Mouse (Mus musculus) left cerebral cortex, adult 2 months (tissue): ENCODE data around the gene Creld1. TPM values are rescaled to one million over a fixed set of nuclear protein-coding genes. Genes with fewer than 3 reads are reported as not detected.
A peak's percentile ranks its signal among the peaks of the same experiment; 100 is the strongest.

Source experiments
- DNase-seq, 2 experiments: peaks; one replicate each; pipeline ENCODE4 v3.0.0; 2021 to 2022; ENCODE audit warnings: low spot score in 2 of 2, mixed read lengths in 1 of 2; ENCODE audit errors: extremely low spot score in 1 of 2
- H3K27ac ChIP-seq: fragments of 200-600 bp; 2 replicates; pipeline ENCODE4 v1.8.1; 2022
- H3K4me3 ChIP-seq: fragments of 200-600 bp; 2 replicates; pipeline ENCODE4 v1.8.1; 2022
- CTCF ChIP-seq: fragments of 200-600 bp; IDR thresholded peaks from 2 replicates; pipeline ENCODE4 v1.8.1; 2022; ENCODE audit warnings: antibody characterized with exemption, mild to moderate bottlenecking, moderate library complexity
- intact Hi-C: fragments of 180-260 bp; cut with DNase I; formaldehyde crosslinking; loops from one replicate; pipeline ENCODE4 v1.15.1; 2025
- total RNA-seq, 2 experiments: library from RNA; stranded (reverse); gene quantifications; 2 replicates each; pipeline ENCODE4 v1.2.3; 2021

The Creld1 gene
- total RNA-seq, 2 experiments from 2014 or later, result 116 to 117 TPM

GRCm38 (mm10) chr6:113444207-113444965, 38.7 kb upstream of the Creld1 start:
- TF ChIP-seq CTCF, result no peak
- DNase-seq, result no peak
- Histone ChIP-seq H3K27ac (no peak overlapping the region), H3K4me3 (no peak overlapping the region)
- intact Hi-C loops, result loop anchor here (10.0 kb wide), 2 partner anchors 250 to 400 kb away; partner anchors contain the start of genes Tatdn2 and Thumpd3

GRCm38 (mm10) chr6:113447639-113448038, 35.5 kb upstream of the Creld1 start:
- no peak for DNase-seq
- no peak overlapping the region for H3K4me3 ChIP-seq
- intact Hi-C loops, result loop anchor here (10.0 kb wide), 2 partner anchors 247 to 403 kb away; partner anchors contain the start of genes Tatdn2 and Thumpd3
- no peak for TF ChIP-seq CTCF
- H3K27ac ChIP-seq, result no peak overlapping the region

DNA sequence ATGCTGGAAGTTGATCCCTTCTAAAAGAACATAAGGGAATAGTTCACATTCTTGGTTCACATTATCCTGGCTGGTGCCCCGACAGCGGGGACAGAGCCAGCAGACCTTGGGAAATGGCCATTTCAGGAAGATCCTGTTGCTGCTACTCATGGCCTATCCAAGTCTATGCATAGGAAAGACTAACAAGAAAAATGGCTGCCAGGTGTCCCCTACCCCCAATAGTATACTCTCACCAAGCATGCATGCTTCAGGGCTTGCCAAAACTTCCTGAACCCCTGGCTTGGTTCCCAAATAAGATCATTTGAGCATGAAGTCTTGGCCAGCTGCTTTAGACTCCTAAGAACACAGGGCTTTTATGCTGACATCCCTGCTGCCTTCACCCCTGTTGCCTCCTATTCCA, 31.3 kb upstream of the Creld1 start:
- no peak for TF ChIP-seq CTCF
- no peak overlapping the region for H3K4me3 ChIP-seq
- no peak overlapping the region for H3K27ac ChIP-seq
- no peak for DNase-seq
- intact Hi-C loops, result no loop called here

GRCm38 (mm10) chr6:113455007-113455406, 28.1 kb upstream of the Creld1 start:
- no peak for DNase-seq
- no peak overlapping the region for H3K27ac ChIP-seq
- no peak overlapping the region for H3K4me3 ChIP-seq
- no peak for TF ChIP-seq CTCF
- intact Hi-C loops, result no loop called here

- Histone ChIP-seq H3K27ac (no peak within 1 kb of the TSS), H3K4me3 (no peak within 1 kb of the TSS)
- no peak for TF ChIP-seq CTCF
- DNase-seq, result no peak
- intact Hi-C loops, result no loop called here
Measured at GRCm38 (mm10) chr6:113457952-113458534, 25.1 kb upstream of the Creld1 start, which contains the start of gene Il17re. Gene Il17re, plus strand, starts transcription at chr6:113458484.

DNA sequence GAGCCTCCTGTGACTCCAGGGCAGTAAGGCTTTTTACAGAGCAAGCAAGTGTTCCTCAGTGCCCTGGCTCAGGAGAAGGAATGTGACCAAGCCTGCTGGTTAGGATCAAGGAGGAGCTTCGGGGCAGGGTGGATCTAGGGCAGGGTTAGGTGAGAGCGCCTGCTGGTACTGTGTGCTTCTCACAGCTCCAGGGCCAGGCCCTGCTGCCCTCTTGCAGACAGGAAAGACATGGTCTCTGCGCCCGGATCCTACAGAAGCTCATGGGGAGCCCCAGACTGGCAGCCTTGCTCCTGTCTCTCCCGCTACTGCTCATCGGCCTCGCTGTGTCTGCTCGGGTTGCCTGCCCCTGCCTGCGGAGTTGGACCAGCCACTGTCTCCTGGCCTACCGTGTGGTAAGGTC, 24.5 kb upstream of the Creld1 start:
- no peak for TF ChIP-seq CTCF
- H3K27ac ChIP-seq, result no peak overlapping the region
- no peak overlapping the region for H3K4me3 ChIP-seq
- no peak for DNase-seq
- intact Hi-C loops, result no loop called here

- no peak overlapping the region for H3K4me3 ChIP-seq
- no peak for TF ChIP-seq CTCF
- no peak for DNase-seq
- H3K27ac ChIP-seq, result no peak overlapping the region
- intact Hi-C loops, result no loop called here
Measured at GRCm38 (mm10) chr6:113464040-113464439, 19.1 kb upstream of the Creld1 start.

- Histone ChIP-seq H3K27ac (no peak overlapping the region), H3K4me3 (no peak overlapping the region)
- intact Hi-C loops, result no loop called here
- TF ChIP-seq CTCF, result no peak
- no peak for DNase-seq
Measured at GRCm38 (mm10) chr6:113465602-113466001, 17.5 kb upstream of the Creld1 start.

GRCm38 (mm10) chr6:113468512-113468911, 14.6 kb upstream of the Creld1 start:
- H3K27ac ChIP-seq, result no peak overlapping the region
- H3K4me3 ChIP-seq, result no peak overlapping the region
- intact Hi-C loops, result no loop called here
- DNase-seq, result no peak
- no peak for TF ChIP-seq CTCF

DNA sequence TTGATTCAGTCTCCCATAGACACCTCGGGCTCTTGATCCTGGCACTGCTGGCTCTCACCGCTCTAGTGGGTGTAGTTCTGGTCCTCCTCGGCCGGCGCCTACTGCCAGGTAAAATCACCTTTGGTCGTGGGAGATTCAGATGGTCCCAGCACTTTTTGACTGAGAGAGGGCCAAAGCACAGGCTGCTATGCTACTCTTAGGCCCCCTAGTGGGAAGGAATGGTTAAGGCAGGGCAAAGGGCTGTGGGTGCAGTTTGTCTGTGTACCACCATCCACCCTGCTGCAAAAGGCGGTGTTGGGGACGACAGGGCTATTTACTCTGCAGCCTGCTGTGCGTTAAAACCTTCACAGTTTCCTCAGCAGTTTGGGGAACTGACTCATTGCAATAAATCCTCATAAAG, 14.1 kb upstream of the Creld1 start:
- peak; percentile 49 to 55 for DNase-seq
- intact Hi-C loops, result no loop called here
- TF ChIP-seq CTCF, result peak; percentile 56
- H3K27ac ChIP-seq, result 0 out of 2 replicates have a peak overlapping the region, but pooled peaks have one; percentile 5
- H3K4me3 ChIP-seq, result peak overlapping the region; percentile 44

DNA sequence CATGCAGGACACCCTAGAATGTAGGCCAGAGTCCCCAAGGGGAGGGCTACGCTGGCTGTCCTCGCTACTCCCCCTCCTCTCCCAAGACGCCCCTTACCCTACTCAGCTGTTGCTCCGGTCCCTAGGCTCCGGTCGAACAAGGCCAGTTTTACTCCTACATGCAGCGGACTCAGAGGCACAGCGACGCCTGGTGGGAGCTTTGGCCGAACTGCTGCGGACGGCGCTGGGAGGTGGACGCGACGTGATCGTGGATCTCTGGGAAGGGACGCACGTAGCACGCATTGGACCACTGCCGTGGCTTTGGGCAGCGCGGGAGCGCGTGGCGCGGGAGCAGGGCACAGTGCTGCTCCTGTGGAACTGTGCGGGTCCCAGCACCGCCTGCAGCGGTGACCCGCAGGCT, 13.7 kb upstream of the Creld1 start:
- Histone ChIP-seq H3K4me3 (peak overlapping the region; percentile 44), H3K27ac (0 out of 2 replicates have a peak overlapping the region, but pooled peaks have one; percentile 5)
- TF ChIP-seq CTCF, result peak; percentile 46
- intact Hi-C loops, result no loop called here
- peak; percentile 67 to 79 for DNase-seq

DNA sequence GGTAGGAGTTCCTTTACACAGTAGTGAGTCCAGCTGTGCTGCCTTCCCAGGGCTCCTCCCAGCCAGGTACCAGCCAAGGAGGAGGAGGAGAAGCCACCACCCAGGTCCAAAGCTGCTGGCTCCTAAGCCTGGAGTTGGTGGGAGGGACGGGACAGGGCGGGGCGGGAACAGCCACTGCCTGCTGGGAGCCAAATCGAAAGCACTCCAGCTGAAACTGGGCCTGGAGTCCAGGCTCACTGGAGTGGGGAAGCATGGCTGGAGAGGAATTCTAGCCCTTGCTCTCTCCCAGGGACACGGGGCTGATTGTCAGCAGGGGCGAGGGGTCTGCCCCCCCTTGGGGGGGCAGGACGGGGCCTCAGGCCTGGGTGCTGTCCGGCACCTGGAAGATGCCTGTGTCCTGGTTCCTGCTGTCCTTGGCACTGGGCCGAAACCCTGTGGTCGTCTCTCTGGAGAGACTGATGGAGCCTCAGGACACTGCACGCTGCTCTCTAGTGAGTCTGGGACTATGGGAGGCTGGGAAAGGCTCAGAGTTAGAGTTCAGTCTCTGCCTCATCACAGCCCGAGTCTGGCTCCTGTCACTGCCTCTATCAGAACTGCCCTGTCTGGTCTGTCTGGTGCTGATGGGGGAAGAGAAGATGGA, 11.7 kb upstream of the Creld1 start, which contains the start of gene Il17rc:
Gene Il17rc (plus strand): TSS at position 131 of the 640 bp plus-strand sequence.
- Histone ChIP-seq H3K4me3 (peak within 1 kb of the TSS; percentile 25), H3K27ac (peak within 1 kb of the TSS; percentile 36; the same call in 1 of the 2 replicates)
- intact Hi-C loops, result no loop called here
- no peak for TF ChIP-seq CTCF
- no peak for DNase-seq
